Mouse (Mus musculus): Measurements from ENCODE around the gene Gorasp1.

Gene Gorasp1

DNA sequence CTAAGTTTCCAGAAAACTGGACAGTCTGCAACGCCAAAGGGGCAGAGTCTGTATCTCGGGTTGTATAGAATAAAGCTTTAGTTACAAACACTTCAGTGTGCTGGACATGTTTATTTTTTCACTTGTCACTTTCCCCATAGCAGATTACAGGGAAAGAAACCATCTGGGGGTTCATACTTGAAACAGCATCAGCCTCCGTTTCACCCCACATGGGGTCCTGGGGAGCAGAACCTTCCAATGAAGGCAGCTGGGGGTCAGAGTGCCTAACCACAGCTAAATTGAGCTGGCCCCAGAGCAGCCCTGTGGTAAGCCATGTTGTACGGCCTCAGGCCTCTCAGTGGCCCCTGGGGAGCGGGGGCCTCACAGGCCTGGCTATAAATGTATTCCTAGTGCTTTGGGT is 10.9 kb downstream of the Gorasp1 start:
- DNase-seq (ENCODE audit: low read depth): no peak

DNA sequence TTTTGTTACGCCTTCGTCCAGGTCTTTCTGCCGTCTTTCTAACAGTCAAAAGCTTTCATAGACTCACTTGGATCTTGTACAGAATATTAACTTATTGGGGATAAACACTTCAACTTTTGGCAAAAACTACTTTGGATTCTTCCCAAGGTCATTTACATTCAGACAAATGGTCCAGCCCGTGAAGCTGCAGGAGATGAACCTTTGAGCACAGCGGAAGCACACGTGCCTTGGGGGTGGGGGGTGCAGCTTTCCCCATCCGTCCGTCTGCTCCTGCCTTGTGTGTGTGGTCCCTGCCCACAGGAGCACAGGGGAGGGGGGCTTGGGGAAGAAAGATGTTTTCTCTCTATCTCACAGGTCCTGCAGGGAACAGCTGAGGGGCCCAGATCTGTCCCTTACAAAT is 11.6 kb downstream of the Gorasp1 start:
- DNase-seq (ENCODE audit: low read depth): no peak

GRCm38 (mm10) chr9:119925120-119925657 is 12.2 kb downstream of the Gorasp1 start:
- no peak for DNase-seq (ENCODE audit: low read depth)

DNA sequence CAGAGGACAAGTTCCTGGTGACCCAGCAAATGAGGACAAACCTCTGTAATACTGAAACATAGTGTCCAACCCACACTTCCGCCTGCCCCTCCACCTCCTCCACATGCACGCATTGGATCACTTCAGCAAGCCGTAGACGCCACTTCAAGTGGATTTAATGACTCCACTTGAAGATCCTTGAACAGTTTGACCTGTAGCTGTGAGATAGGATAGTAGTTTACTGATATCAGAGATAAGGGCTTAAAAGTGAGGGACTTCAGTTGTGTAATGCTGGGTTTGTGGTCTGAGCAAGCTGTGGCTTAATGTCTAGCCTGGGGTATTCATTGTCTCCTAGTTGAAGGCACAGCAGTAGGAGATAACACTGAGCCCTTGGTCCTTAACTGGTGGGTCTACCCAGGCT is 13.9 kb downstream of the Gorasp1 start:
- DNase-seq (ENCODE audit: low read depth): no peak

- no peak for DNase-seq (ENCODE audit: low read depth)
These were observed 17.5 kb downstream of the Gorasp1 start for GRCm38 (mm10) chr9:119919858-119920257.

DNA sequence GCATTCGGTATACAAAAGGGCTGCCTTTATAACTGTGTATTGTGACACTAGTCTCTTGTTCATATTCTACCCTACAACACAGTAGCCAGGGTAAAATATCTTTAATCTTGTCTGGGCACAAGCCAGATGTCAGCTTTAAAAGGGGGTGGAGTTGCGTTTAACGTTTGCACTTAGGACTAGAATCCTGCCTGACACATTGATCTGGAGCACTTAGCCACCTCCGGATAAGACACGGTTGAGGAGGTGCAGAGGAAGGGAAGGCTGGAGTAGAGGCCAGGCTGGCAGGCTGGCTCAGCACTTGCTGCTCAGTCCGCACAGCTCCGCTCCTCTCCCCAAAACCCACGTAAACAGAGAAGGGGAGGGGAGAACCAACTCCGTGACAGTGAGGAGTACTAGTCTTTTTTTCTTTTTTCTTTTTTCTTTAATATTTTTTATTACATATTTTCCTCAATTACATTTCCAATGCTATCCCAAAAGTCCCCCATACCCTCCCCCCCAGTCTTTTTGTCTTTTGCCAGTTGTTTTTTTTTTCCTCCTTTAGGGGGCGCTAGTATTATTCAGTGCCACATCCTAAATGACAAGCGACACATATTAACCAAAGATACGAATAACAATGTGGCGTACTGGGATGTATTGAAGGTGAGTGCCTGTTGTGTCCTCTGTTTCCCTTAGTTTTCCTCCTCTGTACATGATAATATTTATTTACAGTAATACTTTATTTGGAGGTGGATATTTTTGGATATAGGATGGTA is 24.1 kb downstream of the Gorasp1 start:
- peak; percentile 54 for DNase-seq (ENCODE audit: low read depth)

DNA sequence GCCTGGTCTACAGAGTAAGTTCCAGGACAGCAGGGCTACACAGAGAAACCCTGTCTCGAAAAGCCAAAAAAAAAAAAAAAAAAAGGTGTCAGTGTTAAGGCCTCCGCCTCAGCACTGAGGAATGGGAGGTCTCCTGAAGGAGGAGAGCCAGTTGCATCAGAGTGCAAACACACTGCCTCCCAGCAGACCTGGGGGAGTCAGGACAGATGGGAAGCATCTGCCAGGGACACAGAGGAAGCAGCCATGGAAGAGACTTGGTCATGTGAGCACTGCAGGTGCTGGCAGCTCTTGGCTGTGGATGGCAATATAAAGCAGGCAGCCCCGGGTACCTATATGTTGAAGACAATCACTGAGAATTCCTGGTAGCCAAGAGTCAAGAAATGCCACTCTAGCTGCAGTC is 27.4 kb downstream of the Gorasp1 start:
- no peak for DNase-seq (ENCODE audit: low read depth)

DNA sequence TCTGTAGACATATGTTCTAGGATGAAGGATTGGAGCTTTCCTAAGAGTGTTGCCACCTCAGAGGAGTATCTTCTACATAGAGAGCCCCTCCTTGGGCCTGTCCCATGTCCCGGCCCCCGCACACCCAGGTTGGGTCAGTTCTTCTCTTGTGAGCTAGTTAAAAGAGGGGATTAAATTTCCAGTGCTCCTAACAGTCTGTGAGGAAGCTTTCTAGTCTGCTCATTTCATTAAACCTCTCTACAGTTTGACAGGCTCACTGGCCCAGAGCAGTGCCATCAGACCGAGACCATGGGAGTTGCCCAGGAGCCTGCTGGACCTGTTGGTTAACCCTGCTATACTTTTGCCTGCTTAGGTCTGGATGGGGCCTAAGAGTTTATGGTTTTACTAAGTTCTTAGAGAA is 28.7 kb downstream of the Gorasp1 start:
- DNase-seq (ENCODE audit: low read depth): no peak

GRCm38 (mm10) chr9:119902410-119903151 is 34.8 kb downstream of the Gorasp1 start:
- no peak for DNase-seq (ENCODE audit: low read depth)

DNA sequence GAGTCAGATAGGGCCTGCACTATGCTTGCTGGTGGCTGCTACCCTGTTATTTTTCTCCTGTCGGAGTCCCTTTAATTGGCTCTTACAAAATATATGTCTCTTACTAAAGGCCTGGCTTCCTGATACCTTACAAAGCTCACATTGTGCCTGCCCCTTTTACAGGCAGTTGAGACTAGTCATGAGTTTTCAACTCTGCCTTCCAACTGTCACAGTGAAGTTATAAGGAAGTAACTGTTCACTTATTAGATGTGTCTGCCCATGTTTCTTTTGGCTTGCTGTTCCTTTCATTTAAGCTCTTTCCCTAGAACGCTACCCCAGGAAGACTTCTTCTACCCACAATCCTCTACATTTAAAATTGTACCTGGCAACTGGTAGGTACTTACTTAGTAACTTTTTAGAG is 37.9 kb downstream of the Gorasp1 start:
- DNase-seq (ENCODE audit: low read depth): no peak

DNA sequence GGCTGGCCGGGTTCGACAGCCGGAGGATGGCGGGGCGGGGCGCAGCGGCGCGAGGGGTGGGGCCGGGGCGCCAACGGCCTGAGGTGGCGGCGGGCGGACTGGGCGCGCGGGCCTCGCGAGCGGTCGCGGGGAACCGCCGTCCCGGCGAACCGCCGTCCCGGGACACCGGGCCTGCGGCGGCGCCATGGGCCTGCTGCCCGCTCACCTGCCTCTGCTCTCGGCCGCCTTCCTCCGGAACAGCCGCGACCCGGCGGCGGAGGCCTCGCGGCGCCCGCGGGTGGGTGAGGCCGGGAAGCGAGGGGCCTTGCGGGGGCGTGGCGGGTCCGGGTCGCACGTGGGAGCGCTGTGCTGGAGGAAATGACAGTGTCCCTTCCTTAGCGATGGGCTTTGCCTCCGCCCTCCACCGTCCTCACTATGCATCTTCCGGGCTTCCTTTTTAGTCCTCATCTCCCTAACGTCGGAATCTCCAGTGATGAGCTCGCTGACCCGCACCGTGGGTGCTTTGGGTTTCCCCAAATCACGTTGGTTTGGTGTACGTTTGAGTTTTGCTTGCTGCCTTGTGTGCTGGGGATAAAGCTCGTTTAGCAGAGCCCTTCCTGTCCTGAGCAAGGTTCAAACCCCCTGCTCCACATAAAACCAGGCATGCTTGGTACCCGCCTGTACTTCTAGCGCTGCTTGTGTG is 42.2 kb downstream of the Gorasp1 start:
- DNase-seq (ENCODE audit: low read depth): peak; percentile 83

GRCm38 (mm10) chr9:119894339-119895009 is 42.9 kb downstream of the Gorasp1 start, which contains the start of gene Wdr48:
TSS of gene Wdr48 (plus strand) at chr9:119894878.
- peak; percentile 100 for DNase-seq (ENCODE audit: low read depth)

GRCm38 (mm10) chr9:119893881-119894280 is 43.5 kb downstream of the Gorasp1 start:
- DNase-seq (ENCODE audit: low read depth): no peak

GRCm38 (mm10) chr9:119890692-119891091 is 46.7 kb downstream of the Gorasp1 start:
- peak; percentile 76 for DNase-seq (ENCODE audit: low read depth)

DNA sequence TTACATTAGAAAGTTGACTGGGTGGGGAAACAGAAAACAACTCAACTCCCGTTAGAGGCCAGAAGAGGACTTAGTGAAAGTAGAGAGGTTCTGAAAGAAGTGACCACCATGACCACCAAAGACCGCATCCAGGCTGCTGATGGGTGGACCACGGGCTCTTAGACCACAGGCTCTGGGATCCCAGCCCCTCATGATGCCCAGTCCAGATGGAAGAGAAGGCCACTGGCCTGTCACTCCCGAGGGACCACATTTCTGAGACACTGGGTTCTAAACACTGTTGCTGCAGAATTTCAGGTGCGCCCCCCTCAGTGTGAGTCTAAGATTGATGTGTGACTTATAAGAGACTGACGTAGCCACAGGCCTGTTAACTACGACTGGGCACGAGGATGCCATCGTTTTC is 47.9 kb downstream of the Gorasp1 start:
- no peak for DNase-seq (ENCODE audit: low read depth)

DNA sequence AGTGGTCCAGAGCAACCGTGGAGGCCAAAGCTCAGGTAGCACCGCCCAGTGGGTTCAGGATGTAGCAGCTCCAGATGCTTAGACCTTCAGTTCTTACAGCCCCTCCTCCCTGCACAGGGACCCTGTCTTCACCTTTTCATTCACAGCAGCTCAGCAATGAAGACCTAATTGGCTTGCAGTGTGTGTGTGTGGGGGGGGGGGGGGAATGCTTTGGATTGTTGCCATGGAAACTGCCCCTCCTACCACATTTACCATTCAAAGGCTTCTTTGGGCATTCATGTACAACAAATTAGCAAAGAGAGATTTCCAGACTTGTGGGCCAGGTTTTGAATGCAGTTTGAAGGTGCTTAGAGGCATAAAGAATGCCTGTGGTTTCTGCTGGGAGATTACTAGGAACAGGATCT is 48.5 kb downstream of the Gorasp1 start:
- DNase-seq (ENCODE audit: low read depth): no peak

DNA sequence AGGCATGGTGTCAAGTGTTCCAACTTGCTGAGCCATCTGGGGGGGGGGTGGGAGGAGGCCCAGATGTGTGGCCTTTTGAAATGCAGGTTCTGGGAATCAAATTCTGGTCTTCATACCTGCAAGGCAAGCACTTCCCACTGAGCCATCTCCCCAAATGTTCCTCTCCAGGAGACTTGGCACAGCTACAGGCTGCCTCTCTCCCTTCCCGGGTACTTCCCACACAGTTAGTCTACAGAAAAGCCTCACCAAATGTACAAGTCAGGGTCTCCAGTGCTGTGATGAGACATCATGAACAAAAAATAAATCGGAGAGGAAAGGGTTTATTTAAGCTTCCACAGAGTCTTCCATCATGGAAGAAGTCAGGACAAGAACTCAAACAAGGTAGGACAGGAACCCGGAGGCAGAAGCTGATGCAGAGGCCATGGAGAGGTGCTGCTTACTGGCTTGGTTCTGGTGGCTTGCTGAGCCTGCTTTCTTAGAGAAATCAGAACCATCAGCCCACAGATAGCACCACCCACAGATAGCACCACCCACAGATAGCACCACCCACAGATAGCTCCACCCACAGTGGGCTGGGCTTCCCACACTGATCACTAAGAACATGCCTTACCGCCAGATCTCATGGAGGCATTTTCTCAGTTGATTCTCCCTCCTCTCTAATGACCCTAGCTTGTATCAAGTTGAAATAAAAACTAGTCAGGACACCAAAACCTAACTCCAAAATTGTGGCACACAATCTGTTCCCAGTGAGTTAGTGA is 50.0 kb downstream of the Gorasp1 start:
- DNase-seq (ENCODE audit: low read depth): peak; percentile 48

Data from induced T-regulatory cell, adult 2 months (primary cell).